Mouse (Mus musculus) stomach, postnatal 0 days (tissue): Measurements from ENCODE around the gene Tkt.

Source experiments
- CTCF ChIP-seq: IDR thresholded peaks from 2 replicates; pipeline ENCODE4 v1.5.1; 2016; ENCODE audit warnings: antibody characterized with exemption, low read depth, mild to moderate bottlenecking, moderate library complexity
- EP300 ChIP-seq: optimal IDR thresholded peaks from 2 replicates; pipeline ENCODE3; 2016; ENCODE audit warnings: antibody characterized with exemption

- no peak for TF ChIP-seq CTCF
- TF ChIP-seq EP300, result no peak
Observed at GRCm38 (mm10) chr14:30566317-30566716, 18.2 kb downstream of the Tkt start.
